Mouse (Mus musculus) heart, postnatal 0 days (tissue): Measurements from ENCODE around the gene Hmox2. TPM values are rescaled to one million over a fixed set of nuclear protein-coding genes. Genes with fewer than 3 reads are reported as not detected.

ENCODE experiments used
- ATAC-seq: fragments of 200-750 bp; cut with Nextera tagmentation; 2 replicates; pipeline ENCODE4 v1.8.0; 2017; ENCODE audit warnings: low read depth, moderate number of reproducible peaks, moderate library complexity; ENCODE audit not compliant: insufficient read depth
- DNase-seq: peaks from one replicate; pipeline ENCODE4 v3.0.0-alpha.2; 2016; ENCODE audit warnings: low spot score
- H3K27ac ChIP-seq: fragments of 300-500 bp; sonication (generic); 2 replicates; pipeline ENCODE4 v1.5.1; 2014; ENCODE audit warnings: low read depth, mild to moderate bottlenecking
- H3K27me3 ChIP-seq: fragments of 300-500 bp; sonication (generic); 2 replicates; pipeline ENCODE4 v1.6.1; 2014; ENCODE audit warnings: low read length, mixed read lengths; ENCODE audit not compliant: control insufficient read depth, insufficient read depth
- H3K36me3 ChIP-seq: fragments of 300-500 bp; sonication (generic); replicated peaks from 2 replicates; pipeline ENCODE4 v1.6.1; 2014; ENCODE audit warnings: low read length, mixed read lengths; ENCODE audit not compliant: control insufficient read depth, insufficient read depth
- H3K4me1 ChIP-seq: fragments of 300-500 bp; sonication (generic); 2 replicates; pipeline ENCODE4 v1.6.1; 2014; ENCODE audit warnings: antibody characterized with exemption; ENCODE audit not compliant: control insufficient read depth, insufficient read depth
- H3K4me2 ChIP-seq: fragments of 300-500 bp; sonication (generic); 2 replicates; pipeline ENCODE4 v1.6.1; 2014; ENCODE audit warnings: low read depth, mild to moderate bottlenecking, low read length, moderate library complexity
- H3K4me3 ChIP-seq: fragments of 300-500 bp; sonication (generic); 2 replicates; pipeline ENCODE4 v1.5.1; 2014; ENCODE audit warnings: low read depth, low read length
- H3K9ac ChIP-seq: fragments of 300-500 bp; sonication (generic); replicated peaks from 2 replicates; pipeline ENCODE4 v1.6.1; 2014; ENCODE audit warnings: low read depth, low read length, mixed read lengths
- H3K9me3 ChIP-seq: fragments of 300-500 bp; sonication (generic); replicated peaks from 2 replicates; pipeline ENCODE4 v1.6.1; 2016; ENCODE audit warnings: low read length; ENCODE audit not compliant: control insufficient read depth
- CTCF ChIP-seq: IDR thresholded peaks from 2 replicates; pipeline ENCODE4 v1.5.1; 2016; ENCODE audit warnings: antibody characterized with exemption, control low read depth, low read depth
- EP300 ChIP-seq: IDR thresholded peaks from 2 replicates; pipeline ENCODE4 v1.6.1; 2016; ENCODE audit warnings: antibody characterized with exemption, low read depth
- WGBS: fragments of 180-500 bp; shearing (Covaris S2); extraction: QIAGEN DNeasy Blood & Tissue Kit; methylation state at CpG from one replicate; pipeline ENCODE4 v1.1.7; 2014; 5-methylcytosine and 5-hydroxymethylcytosine counted together
- polyA plus RNA-seq: library from polyadenylated mRNA; unstranded; fragments of >200 nt; fragmentation: Nextera tagmentation; extraction: Ambion mirVana; gene quantifications from 2 replicates; pipeline ENCODE4 v1.2.1, GENCODE M21; 2015
- total RNA-seq: library from RNA; depleted of rRNA; stranded (reverse); fragments of >200 nt; gene quantifications from 2 replicates; pipeline ENCODE4 v1.2.3, GENCODE M21; 2014; ENCODE audit warnings: low replicate concordance

Hmox2 gene
- total and polyA plus RNA-seq, 2 experiments from 2014 or later: 56.8 to 87.0 TPM

- no peak for TF ChIP-seq EP300
- no peak for TF ChIP-seq CTCF
- H3K9ac ChIP-seq: peak within 1 kb of the TSS; percentile 61
- no peaks in the 10 kb centered on the region for H3K36me3 ChIP-seq
- no peaks in the 10 kb centered on the region for H3K27me3 ChIP-seq
- no peak within 1 kb of the TSS for H3K27ac ChIP-seq
- H3K9me3 ChIP-seq: no peaks in the 10 kb centered on the region
- ATAC-seq (peak; percentile 84), DNase-seq (peak; percentile 41)
- H3K4me2 ChIP-seq: peak within 1 kb of the TSS; percentile 77
- H3K4me1 ChIP-seq: no peaks in the 10 kb centered on the region; the same call in 1 of the 2 replicates
- WGBS: 9% methylated on average over 33 of the region's 33 CpGs
- H3K4me3 ChIP-seq: peak within 1 kb of the TSS; percentile 57
Measured at GRCm38 (mm10) chr16:4718753-4719518, 7.2 kb upstream of the Hmox2 start, which contains the start of gene Nmral1. Gene Nmral1, minus strand, starts transcription at chr16:4719356.

DNA sequence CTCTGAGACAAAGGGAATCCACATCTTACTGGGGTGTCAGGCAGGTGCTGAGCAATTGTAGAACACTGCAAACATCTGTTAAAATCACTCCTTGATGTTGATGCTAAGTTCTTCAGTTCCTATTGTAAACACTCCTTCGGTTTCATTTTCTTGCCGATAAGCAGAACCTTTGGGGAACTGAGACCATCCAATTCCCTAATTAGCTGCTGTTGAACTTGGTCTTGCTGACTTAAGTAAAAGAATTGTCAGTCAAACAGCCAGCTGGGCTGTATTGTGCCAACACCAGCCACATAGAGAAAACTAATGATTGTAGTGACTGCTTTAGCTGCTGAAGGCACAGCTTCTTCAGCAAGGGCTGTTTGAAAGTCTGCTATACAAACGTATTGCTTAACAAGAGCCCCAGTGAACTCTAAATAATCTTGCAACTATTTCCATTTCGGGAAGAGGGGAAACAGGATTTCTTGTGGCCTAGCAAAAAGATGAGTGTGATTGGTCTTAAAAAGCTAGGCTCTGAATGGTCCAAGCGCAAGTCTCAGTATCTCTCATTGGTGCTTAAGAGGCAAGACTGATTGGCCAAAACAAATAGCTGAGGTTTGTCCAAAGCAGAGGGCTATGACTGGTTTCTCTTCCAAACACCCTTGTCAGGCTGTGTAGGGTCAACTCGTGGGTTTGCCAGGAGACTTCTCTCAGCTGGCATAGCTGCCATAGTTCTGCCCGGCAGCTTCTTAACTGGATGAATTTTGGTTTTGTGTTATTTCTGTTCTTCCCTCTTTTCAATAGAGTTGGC is 3.8 kb upstream of the Hmox2 start:
- no peaks in the 10 kb centered on the region for H3K9me3 ChIP-seq
- ATAC-seq (no peak), DNase-seq (no peak)
- peak overlapping the region; percentile 56; the same call in 1 of the 2 replicates for H3K27ac ChIP-seq
- no peaks in the 10 kb centered on the region for H3K36me3 ChIP-seq
- 64% methylated on average over 7 of the region's 7 CpGs for WGBS
- H3K27me3 ChIP-seq: no peaks in the 10 kb centered on the region
- no peak for TF ChIP-seq CTCF
- no peak for TF ChIP-seq EP300
- H3K4me2 ChIP-seq: 0 out of 2 replicates have a peak overlapping the region, but pooled peaks have one; percentile 10
- no peak overlapping the region for H3K9ac ChIP-seq
- peaks cover 2% of the 10 kb centered on the region; the same call in 1 of the 2 replicates for H3K4me1 ChIP-seq
- no peak overlapping the region for H3K4me3 ChIP-seq

DNA sequence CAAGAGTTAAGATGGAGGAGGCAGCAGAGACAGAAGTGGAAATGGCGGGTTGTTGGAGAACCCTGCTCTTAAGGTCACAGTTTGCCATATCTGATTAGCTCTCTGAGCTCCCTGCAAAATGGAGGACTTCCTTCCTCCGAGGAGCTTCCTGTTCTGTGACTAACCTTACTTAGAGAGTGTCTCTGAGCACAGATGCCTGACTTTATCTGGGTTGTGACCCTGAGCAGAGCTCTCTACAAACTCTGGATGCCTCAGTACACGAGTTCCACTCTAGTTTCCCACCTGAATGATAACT is 3.3 kb upstream of the Hmox2 start:
- H3K9ac ChIP-seq: no peak overlapping the region
- no peak for DNase-seq
- ATAC-seq: no peak
- peaks cover 7% of the 10 kb centered on the region for H3K4me1 ChIP-seq
- no peak overlapping the region for H3K4me3 ChIP-seq
- peak overlapping the region; percentile 56; the same call in 1 of the 2 replicates for H3K27ac ChIP-seq
- WGBS: 38% methylated on average over 3 of the region's 3 CpGs
- no peak for TF ChIP-seq EP300
- no peak for TF ChIP-seq CTCF
- no peak overlapping the region for H3K4me2 ChIP-seq
- H3K9me3 ChIP-seq: no peaks in the 10 kb centered on the region
- no peaks in the 10 kb centered on the region for H3K27me3 ChIP-seq
- no peaks in the 10 kb centered on the region for H3K36me3 ChIP-seq

GRCm38 (mm10) chr16:4725266-4725665 is 895 bp upstream of the Hmox2 start:
- peaks cover 11% of the 10 kb centered on the region for H3K4me1 ChIP-seq
- no peak overlapping the region for H3K9ac ChIP-seq
- no peak for ATAC-seq
- no peaks in the 10 kb centered on the region for H3K36me3 ChIP-seq
- DNase-seq: no peak
- WGBS: 59% methylated on average over 4 of the region's 4 CpGs
- TF ChIP-seq CTCF (no peak), EP300 (no peak)
- H3K4me2 ChIP-seq: no peak overlapping the region
- H3K27me3 ChIP-seq: no peaks in the 10 kb centered on the region
- H3K9me3 ChIP-seq: no peaks in the 10 kb centered on the region
- H3K27ac ChIP-seq: no peak overlapping the region
- no peak overlapping the region for H3K4me3 ChIP-seq

GRCm38 (mm10) chr16:4726528-4727128 is 467 bp downstream of the Hmox2 start:
- TF ChIP-seq CTCF (no peak), EP300 (no peak)
- peak; percentile 76 for ATAC-seq
- DNase-seq: no peak

More at GRCm38 (mm10) chr16:4726528-4727128, 467 bp downstream of the Hmox2 start:
- Histone ChIP-seq H3K4me2 (peak overlapping the region; percentile 61), H3K9me3 (no peaks in the 10 kb centered on the region), H3K4me1 (peaks cover 11% of the 10 kb centered on the region), H3K27me3 (no peaks in the 10 kb centered on the region), H3K4me3 (peak overlapping the region; percentile 88), H3K36me3 (no peaks in the 10 kb centered on the region), H3K27ac (peak overlapping the region; percentile 88), H3K9ac (peak overlapping the region; percentile 88)
- under 1% methylated on average over 40 of the region's 40 CpGs for WGBS
